Mouse (Mus musculus) ES-Bruce4 (cell line): ENCODE measurements at regions not wholly inside any gene's neighbourhood (a gene's known extent, or its start where the extent isn't known, plus 50 kb on each side); places are given as distances from the start of the nearest gene placed in this dataset.

Source experiments
- CTCF ChIP-seq: IDR thresholded peaks from one replicate; pipeline ENCODE4 v1.8.1; 2011; ENCODE audit warnings: low read depth, low read length
- EP300 ChIP-seq: IDR thresholded peaks from 2 replicates; pipeline ENCODE4 v1.6.1; 2011; ENCODE audit warnings: low read depth, low read length; ENCODE audit not compliant: insufficient read depth
- POLR2A ChIP-seq: IDR thresholded peaks from one replicate; pipeline ENCODE4 v1.8.1; 2011; ENCODE audit warnings: low read length; ENCODE audit not compliant: insufficient read depth

DNA sequence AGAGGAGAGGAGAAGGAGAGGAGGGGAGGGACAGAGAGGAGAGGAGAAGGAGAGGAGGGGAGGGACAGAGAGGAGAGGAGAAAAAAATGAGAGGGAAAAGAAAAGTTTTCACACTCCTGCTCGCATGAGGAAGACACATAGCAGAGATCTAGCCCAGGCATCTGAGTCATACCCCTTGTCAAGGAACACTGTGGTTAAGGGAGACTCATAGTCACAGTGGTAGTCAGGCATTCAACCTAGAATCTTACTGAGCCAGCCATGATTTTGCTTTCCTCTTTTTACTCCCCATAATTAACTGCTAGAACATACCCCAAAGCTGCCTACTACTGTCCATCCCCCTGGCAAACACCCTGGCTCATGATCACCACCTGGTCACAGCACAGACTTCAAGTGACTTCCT, 160.6 kb downstream of the Nr2f2 start:
- TF ChIP-seq POLR2A (no peak), CTCF (no peak), EP300 (no peak)
